Mouse (Mus musculus): ENCODE data around the gene Slc39a7. TPM values are rescaled to one million over a fixed set of nuclear protein-coding genes. Genes with fewer than 3 reads are reported as not detected.

Slc39a7 gene
- total RNA-seq (2021), result 10 to 100 TPM; 94.3 to 95.5 TPM

GRCm38 (mm10) chr17:34031465-34032173 lies at the start of gene Slc39a7, which contains the start of gene Rxrb:
Gene Slc39a7 (minus strand): TSS chr17:34031682.
Gene Rxrb (plus strand): TSS chr17:34031812.
- peak; percentile 97 to 98 for DNase-seq (ENCODE audit: extremely low spot score in 1 of 2, low spot score in 1 of 2)

GRCm38 (mm10) chr17:34079621-34080020 lies 48.1 kb upstream of the Slc39a7 start:
- DNase-seq (ENCODE audit: extremely low spot score in 1 of 2, low spot score in 1 of 2), result no peak

GRCm38 (mm10) chr17:34079002-34079401 lies 47.5 kb upstream of the Slc39a7 start:
- DNase-seq (ENCODE audit: extremely low spot score in 1 of 2, low spot score in 1 of 2), result no peak

DNA sequence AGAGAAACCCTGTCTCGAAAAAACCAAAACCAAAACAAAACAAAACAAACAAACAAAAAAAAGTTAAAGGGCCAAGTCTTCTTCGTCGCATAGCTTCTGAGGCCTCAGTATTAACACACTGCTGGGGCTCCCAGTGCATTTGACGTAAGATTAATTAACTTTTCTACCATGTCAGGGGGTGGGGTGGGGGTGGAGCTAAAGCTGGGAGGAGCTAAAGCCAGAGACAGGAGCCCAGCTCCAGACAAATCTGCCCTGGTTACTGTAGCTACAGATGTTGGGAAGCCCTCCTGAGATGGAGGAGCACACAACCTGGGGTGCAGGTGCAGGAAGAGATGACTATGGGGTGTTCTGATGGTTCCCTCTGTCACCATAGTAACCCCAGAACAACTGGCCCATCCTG lies 46.7 kb upstream of the Slc39a7 start:
- DNase-seq (ENCODE audit: extremely low spot score in 1 of 2, low spot score in 1 of 2), result no peak

GRCm38 (mm10) chr17:34077549-34077948 lies 46.1 kb upstream of the Slc39a7 start:
- peak; percentile 48 to 79 for DNase-seq (ENCODE audit: extremely low spot score in 1 of 2, low spot score in 1 of 2)

DNA sequence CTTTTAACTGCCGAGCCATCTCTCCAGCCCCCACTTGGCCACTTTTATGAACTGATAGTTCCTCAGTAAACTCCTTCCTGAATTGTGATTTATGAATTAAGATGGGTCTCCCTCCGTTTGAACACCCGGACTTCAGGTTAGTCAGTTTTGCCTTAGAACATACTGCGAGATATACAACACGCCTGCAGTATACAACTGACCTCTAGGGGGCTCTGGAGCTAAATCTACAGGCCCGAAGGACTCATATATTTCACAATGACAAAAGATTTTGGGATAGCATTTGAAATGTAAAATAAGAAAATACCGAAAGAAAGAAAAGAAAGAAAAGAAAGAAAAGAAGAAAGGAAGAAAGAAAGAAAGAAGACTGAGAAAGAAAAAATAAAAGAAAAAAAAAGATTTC lies 43.8 kb upstream of the Slc39a7 start:
- DNase-seq (ENCODE audit: extremely low spot score in 1 of 2, low spot score in 1 of 2), result peak; percentile 48 to 90

DNA sequence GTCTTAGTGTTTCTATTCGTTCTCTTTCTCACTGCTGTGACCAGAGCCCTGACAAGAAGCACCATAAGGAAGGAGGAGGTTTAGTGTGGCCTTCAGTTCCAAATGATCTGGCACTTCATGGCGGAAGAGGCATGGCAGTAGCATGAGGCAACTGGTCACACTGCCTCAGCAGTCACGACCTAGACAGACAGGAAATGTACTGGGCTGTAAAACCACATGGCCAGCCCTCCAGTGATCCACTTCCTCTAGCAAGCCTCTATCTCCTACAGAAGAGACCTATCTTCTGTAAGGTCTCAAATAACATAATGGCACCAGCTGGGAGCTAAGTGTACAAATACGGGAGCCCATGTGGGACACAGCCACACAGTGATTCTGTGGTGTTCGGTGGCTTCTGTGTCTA lies 40.6 kb upstream of the Slc39a7 start:
- no peak for DNase-seq (ENCODE audit: extremely low spot score in 1 of 2, low spot score in 1 of 2)

- no peak for DNase-seq (ENCODE audit: extremely low spot score in 1 of 2, low spot score in 1 of 2)
These were observed 37.4 kb upstream of the Slc39a7 start for GRCm38 (mm10) chr17:34068864-34069263.

DNA sequence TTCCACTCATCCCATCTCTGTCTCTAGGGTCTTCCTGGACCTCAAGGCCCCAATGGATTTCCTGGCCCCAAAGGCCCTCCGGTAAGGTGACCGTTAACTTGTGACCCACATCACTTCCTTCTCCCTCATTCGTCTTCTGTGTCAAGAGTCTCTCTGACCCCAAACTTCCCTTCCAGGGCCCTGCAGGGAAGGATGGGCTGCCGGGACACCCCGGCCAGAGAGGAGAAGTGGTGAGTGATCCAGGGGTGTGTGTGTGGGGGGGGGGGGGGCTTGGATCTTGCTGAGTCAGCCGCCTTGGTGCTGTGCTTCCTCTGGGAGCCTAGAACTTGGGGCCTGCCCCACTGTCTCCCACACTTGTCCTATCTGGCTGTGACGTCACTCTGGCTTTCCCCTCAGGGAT lies 25.7 kb upstream of the Slc39a7 start:
- no peak for DNase-seq (ENCODE audit: extremely low spot score in 1 of 2, low spot score in 1 of 2)

- DNase-seq (ENCODE audit: extremely low spot score in 1 of 2, low spot score in 1 of 2), result no peak
These were observed 16.0 kb upstream of the Slc39a7 start for GRCm38 (mm10) chr17:34047404-34048050.

- no peak for DNase-seq (ENCODE audit: extremely low spot score in 1 of 2, low spot score in 1 of 2)
These were observed 14.5 kb upstream of the Slc39a7 start for GRCm38 (mm10) chr17:34045941-34046340.

- no peak for DNase-seq (ENCODE audit: extremely low spot score in 1 of 2, low spot score in 1 of 2)
These were observed 8.3 kb upstream of the Slc39a7 start for GRCm38 (mm10) chr17:34039562-34040450.

GRCm38 (mm10) chr17:34038878-34039561 lies 7.5 kb upstream of the Slc39a7 start, which contains the start of gene Col11a2:
Gene Col11a2 (plus strand): TSS chr17:34039437.
- no peak for DNase-seq (ENCODE audit: extremely low spot score in 1 of 2, low spot score in 1 of 2)

- peak in 1 of 2 experiments; percentile 61 for DNase-seq (ENCODE audit: extremely low spot score in 1 of 2, low spot score in 1 of 2)
These were observed 7.0 kb upstream of the Slc39a7 start for GRCm38 (mm10) chr17:34038440-34038839.

GRCm38 (mm10) chr17:34037241-34037640 lies 5.8 kb upstream of the Slc39a7 start:
- DNase-seq (ENCODE audit: extremely low spot score in 1 of 2, low spot score in 1 of 2), result no peak

- no peak for DNase-seq (ENCODE audit: extremely low spot score in 1 of 2, low spot score in 1 of 2)
These were observed 5.2 kb upstream of the Slc39a7 start for GRCm38 (mm10) chr17:34036647-34037046.

GRCm38 (mm10) chr17:34035517-34035916 lies 4.0 kb upstream of the Slc39a7 start:
- no peak for DNase-seq (ENCODE audit: extremely low spot score in 1 of 2, low spot score in 1 of 2)

DNA sequence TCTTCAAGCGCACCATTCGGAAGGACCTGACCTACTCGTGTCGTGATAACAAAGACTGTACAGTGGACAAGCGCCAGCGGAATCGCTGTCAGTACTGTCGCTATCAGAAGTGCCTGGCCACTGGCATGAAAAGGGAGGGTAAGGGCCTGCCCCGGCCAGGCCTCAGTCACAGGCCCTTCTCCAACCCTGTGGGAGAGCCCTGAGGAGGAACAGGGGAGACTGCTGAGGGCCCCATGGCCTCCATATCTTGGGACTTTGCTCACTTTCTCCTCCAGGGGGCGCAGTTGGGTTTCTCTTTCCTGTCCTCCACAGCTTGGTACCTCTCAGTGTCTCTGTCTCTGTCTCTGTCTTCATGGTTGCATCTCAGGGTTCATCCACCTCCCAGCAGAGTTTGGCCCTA lies 2.6 kb upstream of the Slc39a7 start:
- DNase-seq (ENCODE audit: extremely low spot score in 1 of 2, low spot score in 1 of 2), result peak in 1 of 2 experiments; percentile 79

GRCm38 (mm10) chr17:34033441-34033840 lies 2.0 kb upstream of the Slc39a7 start:
- no peak for DNase-seq (ENCODE audit: extremely low spot score in 1 of 2, low spot score in 1 of 2)

DNA sequence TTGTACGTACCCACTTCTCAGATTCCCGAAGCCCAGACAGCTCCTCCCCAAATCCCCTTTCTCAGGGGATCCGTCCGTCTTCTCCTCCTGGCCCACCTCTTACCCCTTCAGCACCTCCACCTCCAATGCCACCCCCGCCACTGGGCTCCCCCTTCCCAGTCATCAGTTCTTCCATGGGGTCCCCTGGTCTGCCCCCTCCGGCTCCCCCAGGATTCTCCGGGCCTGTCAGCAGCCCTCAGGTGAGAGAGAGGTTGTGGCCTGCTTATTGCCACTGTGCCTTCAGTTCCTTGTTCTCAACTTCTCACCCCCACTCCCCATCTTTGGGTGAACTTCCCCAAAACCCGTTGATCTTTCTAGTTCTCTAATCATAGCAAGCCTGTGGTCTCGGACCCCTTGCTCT lies 1.3 kb upstream of the Slc39a7 start:
- DNase-seq (ENCODE audit: extremely low spot score in 1 of 2, low spot score in 1 of 2), result no peak

Data from layer of hippocampus, postnatal 25 days (tissue).